In genomic region chr4:47474730-47475643, GRCm38 (mm10) we compare ENCODE assay signal across 8 mouse cellular contexts. TPM values are rescaled to one million over a fixed set of nuclear protein-coding genes. Genes with fewer than 3 reads are reported as not detected.
A peak's percentile ranks its signal among the peaks of the same experiment; 100 is the strongest.
DNase-seq lines count a peak whose midpoint lies in the region; ATAC-seq lines count a peak whose summit lies in the region.

No protein-coding gene starts in this region.

- no peaks in the 10 kb centered on the region for H3K27me3 ChIP-seq in heart, embryonic 10.5 days (ENCODE audit: insufficient read depth, poor library complexity, severe bottlenecking)
- H3K27me3 ChIP-seq in embryonic facial prominence, embryonic 10.5 days (replicated peaks; ENCODE audit: low read depth, poor library complexity, severe bottlenecking) = no peaks in the 10 kb centered on the region
- no peaks in the 10 kb centered on the region for H3K27me3 ChIP-seq in intestine, embryonic 16.5 days (replicated peaks; ENCODE audit: control insufficient read depth, insufficient read depth, low read length)
- H3K27me3 ChIP-seq in neural tube, embryonic 15.5 days (replicated peaks) = no peaks in the 10 kb centered on the region

- peaks cover 14% of the 10 kb centered on the region for H3K4me1 ChIP-seq in heart, embryonic 10.5 days
- peaks cover 22% of the 10 kb centered on the region for H3K4me1 ChIP-seq in embryonic facial prominence, embryonic 10.5 days
- H3K4me1 ChIP-seq in intestine, embryonic 16.5 days (ENCODE audit: control insufficient read depth, insufficient read depth, low read length) = peaks cover 14% of the 10 kb centered on the region
- H3K4me1 ChIP-seq in neural tube, embryonic 15.5 days = peaks cover 25% of the 10 kb centered on the region

- peak overlapping the region; percentile 89 for H3K9ac ChIP-seq in intestine, embryonic 16.5 days (ENCODE audit: low read depth, low read length)
- peak overlapping the region; percentile 99 for H3K9ac ChIP-seq in neural tube, embryonic 15.5 days (replicated peaks)

- H3K9me3 ChIP-seq in heart, embryonic 10.5 days = no peaks in the 10 kb centered on the region
- no peaks in the 10 kb centered on the region for H3K9me3 ChIP-seq in embryonic facial prominence, embryonic 10.5 days
- H3K9me3 ChIP-seq in intestine, embryonic 16.5 days (ENCODE audit: control insufficient read depth, low read length) = no peaks in the 10 kb centered on the region
- H3K9me3 ChIP-seq in neural tube, embryonic 15.5 days (replicated peaks) = no peaks in the 10 kb centered on the region

- peak overlapping the region; percentile 89 for H3K27ac ChIP-seq in heart, embryonic 10.5 days
- peak overlapping the region; percentile 94 for H3K27ac ChIP-seq in embryonic facial prominence, embryonic 10.5 days (replicated peaks)
- peak overlapping the region; percentile 38 for H3K27ac ChIP-seq in intestine, embryonic 16.5 days (ENCODE audit: low read length)
- H3K27ac ChIP-seq in neural tube, embryonic 15.5 days (replicated peaks) = peak overlapping the region; percentile 99

- peak overlapping the region; percentile 66 for H3K4me2 ChIP-seq in intestine, embryonic 16.5 days (ENCODE audit: low read depth, low read length)
- peak overlapping the region; percentile 83 for H3K4me2 ChIP-seq in neural tube, embryonic 15.5 days

- peak; percentile 50 for DNase-seq in heart, embryonic 10.5 days (ENCODE audit: low spot score)
- DNase-seq in heart, postnatal 10 days = no peak
- peak; percentile 26 for DNase-seq in 416B (ENCODE audit: low read depth)
- no peak for DNase-seq in embryonic facial prominence, embryonic 10.5 days (ENCODE audit: low spot score)
- DNase-seq in spleen, adult 18-20 months = no peak

- peaks cover 50% of the 10 kb centered on the region for H3K36me3 ChIP-seq in heart, embryonic 10.5 days
- H3K36me3 ChIP-seq in embryonic facial prominence, embryonic 10.5 days (replicated peaks) = peaks cover 66% of the 10 kb centered on the region
- H3K36me3 ChIP-seq in intestine, embryonic 16.5 days (ENCODE audit: control insufficient read depth, insufficient read depth, low read length) = peaks cover 14% of the 10 kb centered on the region
- H3K36me3 ChIP-seq in neural tube, embryonic 15.5 days = peaks cover 52% of the 10 kb centered on the region

- intact Hi-C loops in heart, postnatal 10 days (cut with DNase I) = loop anchor here (5.0 kb wide), 1 partner anchor 572 kb away; the partner anchor contains the start of gene Nr4a3

- 14% methylated on average over 31 of the region's 31 CpGs for WGBS in heart, embryonic 10.5 days
- WGBS in embryonic facial prominence, embryonic 10.5 days = 14% methylated on average over 31 of the region's 31 CpGs
- 11% methylated on average over 31 of the region's 31 CpGs for WGBS in intestine, embryonic 16.5 days
- WGBS in neural tube, embryonic 15.5 days = 15% methylated on average over 31 of the region's 31 CpGs

- peak overlapping the region; percentile 72 for H3K4me3 ChIP-seq in heart, embryonic 10.5 days
- H3K4me3 ChIP-seq in embryonic facial prominence, embryonic 10.5 days = peak overlapping the region; percentile 89
- H3K4me3 ChIP-seq in intestine, embryonic 16.5 days (ENCODE audit: low read length) = peak overlapping the region; percentile 82
- H3K4me3 ChIP-seq in neural tube, embryonic 15.5 days (replicated peaks) = peak overlapping the region; percentile 93

- peak; percentile 36 for ATAC-seq in intestine, embryonic 16.5 days
- ATAC-seq in neural tube, embryonic 15.5 days (ENCODE audit: low FRiP score) = no peak; the same call in 1 of the 2 replicates
- ATAC-seq in frontal cortex, adult (ENCODE audit: low TSS enrichment) = no peak

RNA-seq across cellular contexts. Expression of gene Sec61b, which starts 0.5 kb away (rescaled TPM):
- polyA plus RNA-seq in heart, embryonic 10.5 days (2016; fragmentation: Nextera tagmentation; extraction: Ambion mirVana) = 205 and 295 TPM in 2 replicates
- 10 to 100 TPM; 36.6 to 43.3 TPM for total RNA-seq in heart, postnatal 10 days (2021)
- polyA plus RNA-seq in embryonic facial prominence, embryonic 10.5 days (2016; fragmentation: Nextera tagmentation; extraction: Ambion mirVana) = 377 and 391 TPM in 2 replicates
- 404 and 418 TPM in 2 replicates for polyA plus RNA-seq in intestine, embryonic 16.5 days (2015; fragmentation: Nextera tagmentation; extraction: Ambion mirVana)
- polyA plus RNA-seq in neural tube, embryonic 15.5 days (2015; fragmentation: Nextera tagmentation; extraction: Ambion mirVana) = 272 and 296 TPM in 2 replicates

RNA-seq across cellular contexts. Expression of gene Alg2, which starts 0.9 kb away (rescaled TPM):
- 36.2 and 57.0 TPM in 2 replicates for polyA plus RNA-seq in heart, embryonic 10.5 days (2016; fragmentation: Nextera tagmentation; extraction: Ambion mirVana)
- total RNA-seq in heart, postnatal 10 days (2021) = 10 to 100 TPM in 1 of 2 experiments, 1 to 10 TPM in 1; 9.5 to 12.8 TPM
- 83.3 TPM in 2 replicates for polyA plus RNA-seq in embryonic facial prominence, embryonic 10.5 days (2016; fragmentation: Nextera tagmentation; extraction: Ambion mirVana)
- polyA plus RNA-seq in intestine, embryonic 16.5 days (2015; fragmentation: Nextera tagmentation; extraction: Ambion mirVana) = 50.6 and 52.2 TPM in 2 replicates
- 310 and 364 TPM in 2 replicates for polyA plus RNA-seq in neural tube, embryonic 15.5 days (2015; fragmentation: Nextera tagmentation; extraction: Ambion mirVana)

Comparison
In these comparisons a context has a peak if more than half of its experiments do, and no peak if none do; other contexts are left out.
1. DNase-seq: peak in heart, embryonic 10.5 days (single experiment) and 416B (single experiment); none in heart, postnatal 10 days (0 of 2), embryonic facial prominence, embryonic 10.5 days (single experiment) and spleen, adult 18-20 months (0 of 2).
2. H3K27ac ChIP-seq: peak in every context shown above with its lines; median percentile 99 in neural tube, embryonic 15.5 days; 94 in embryonic facial prominence, embryonic 10.5 days; 89 in heart, embryonic 10.5 days; 38 in intestine, embryonic 16.5 days.
3. Peak in every context shown above with its lines, with median percentiles within 50 percentile points of each other: H3K4me3 ChIP-seq.